Mouse (Mus musculus): ENCODE data around the gene Adgra1. TPM values are rescaled to one million over a fixed set of nuclear protein-coding genes. Genes with fewer than 3 reads are reported as not detected.

Gene Adgra1
- 0.50 and 1.3 TPM in 2 replicates for polyA plus RNA-seq (2015; fragmentation: Nextera tagmentation; extraction: Ambion mirVana)

- no peaks in the 10 kb centered on the region for H3K4me1 ChIP-seq (replicated peaks; ENCODE audit: insufficient read depth, low read length)
- 0% methylated on average over 27 of the region's 27 CpGs for WGBS
- H3K9me3 ChIP-seq (replicated peaks; ENCODE audit: low read length) = no peaks in the 10 kb centered on the region
- H3K4me2 ChIP-seq (ENCODE audit: low read length) = peak within 1 kb of the TSS; percentile 37
- H3K27me3 ChIP-seq (ENCODE audit: insufficient read depth, low read length) = 0 out of 2 replicates have a peak, but pooled peaks cover 9% of the 10 kb centered on the region
- no peak within 1 kb of the TSS for H3K27ac ChIP-seq
- H3K36me3 ChIP-seq (ENCODE audit: insufficient read depth, low read length) = no peaks in the 10 kb centered on the region
- H3K9ac ChIP-seq (ENCODE audit: low read depth, low read length) = no peak within 1 kb of the TSS
- DNase-seq (ENCODE audit: low spot score) = peak; percentile 82
- H3K4me3 ChIP-seq (replicated peaks; ENCODE audit: low read depth, low read length) = no peak within 1 kb of the TSS
- no peak; the same call in 1 of the 2 replicates for TF ChIP-seq CTCF (IDR thresholded peaks at IDR 0.05; ENCODE audit: low read depth)
- no peak; the same call in 1 of the 2 replicates for ATAC-seq (replicated peaks; ENCODE audit: low FRiP score, low read depth)
Observed at GRCm38 (mm10) chr7:139834036-139834435, at the start of gene Adgra1. Gene Adgra1, plus strand, starts transcription at chr7:139834174.

DNA sequence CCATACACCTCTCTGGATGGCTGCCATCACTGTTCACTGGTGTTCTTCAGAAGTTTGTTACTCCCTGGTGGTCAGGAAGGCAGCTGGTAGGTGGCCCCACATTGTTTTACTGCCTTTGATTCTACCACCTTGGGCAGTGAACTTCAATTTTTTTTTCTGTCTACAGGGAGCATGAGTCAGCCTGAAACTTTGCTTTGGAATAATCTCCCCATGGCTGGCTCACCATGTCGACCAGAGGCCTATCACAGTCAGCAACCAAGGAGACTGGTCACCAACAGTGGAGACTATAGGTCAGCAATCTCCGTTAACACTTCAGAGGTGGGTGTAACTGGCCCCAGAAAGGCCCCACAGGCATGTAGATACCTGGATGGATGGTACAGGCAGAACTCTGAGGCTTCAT, 46.6 kb upstream of the Adgra1 start:
- no peak for TF ChIP-seq CTCF (IDR thresholded peaks at IDR 0.05; ENCODE audit: low read depth)
- H3K9ac ChIP-seq (ENCODE audit: low read depth, low read length) = no peak overlapping the region
- 75% methylated on average over 2 of the region's 2 CpGs for WGBS
- H3K4me3 ChIP-seq (replicated peaks; ENCODE audit: low read depth, low read length) = no peak overlapping the region
- H3K4me1 ChIP-seq (replicated peaks; ENCODE audit: insufficient read depth, low read length) = 0 out of 2 replicates have a peak, but pooled peaks cover 2% of the 10 kb centered on the region
- no peak for DNase-seq (ENCODE audit: low spot score)
- H3K4me2 ChIP-seq (ENCODE audit: low read length) = no peak overlapping the region
- no peaks in the 10 kb centered on the region for H3K27me3 ChIP-seq (ENCODE audit: insufficient read depth, low read length)
- no peaks in the 10 kb centered on the region for H3K9me3 ChIP-seq (replicated peaks; ENCODE audit: low read length)
- no peak overlapping the region for H3K27ac ChIP-seq
- ATAC-seq (replicated peaks; ENCODE audit: low FRiP score, low read depth) = no peak
- H3K36me3 ChIP-seq (ENCODE audit: insufficient read depth, low read length) = no peaks in the 10 kb centered on the region

DNA sequence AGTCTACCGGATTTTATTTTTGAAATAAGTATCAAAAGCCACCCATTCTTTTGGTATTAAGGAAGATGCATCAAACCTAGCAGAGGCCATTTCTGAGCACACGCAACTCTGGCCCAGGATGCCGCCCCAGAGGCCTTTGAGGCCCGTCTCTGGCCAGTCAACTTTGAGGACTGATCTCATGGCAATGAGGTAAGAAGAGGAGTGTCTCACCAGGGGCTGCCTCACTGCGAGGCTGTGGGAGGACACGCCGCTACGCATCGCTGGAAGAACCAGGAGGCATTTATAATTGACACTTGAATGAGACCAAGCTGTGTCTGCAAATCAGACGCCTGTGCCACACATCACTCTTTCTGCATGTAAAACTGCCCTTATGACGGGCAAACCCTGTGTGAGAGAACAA, 45.0 kb upstream of the Adgra1 start:
- no peak for TF ChIP-seq CTCF (IDR thresholded peaks at IDR 0.05; ENCODE audit: low read depth)
- no peaks in the 10 kb centered on the region for H3K9me3 ChIP-seq (replicated peaks; ENCODE audit: low read length)
- H3K27me3 ChIP-seq (ENCODE audit: insufficient read depth, low read length) = no peaks in the 10 kb centered on the region
- 45% methylated on average over 11 of the region's 11 CpGs for WGBS
- H3K27ac ChIP-seq = no peak overlapping the region
- DNase-seq (ENCODE audit: low spot score) = peak; percentile 40
- 0 out of 2 replicates have a peak, but pooled peaks have one; percentile 46 for ATAC-seq (replicated peaks; ENCODE audit: low FRiP score, low read depth)
- no peak overlapping the region for H3K4me3 ChIP-seq (replicated peaks; ENCODE audit: low read depth, low read length)
- 0 out of 2 replicates have a peak, but pooled peaks cover 2% of the 10 kb centered on the region for H3K4me1 ChIP-seq (replicated peaks; ENCODE audit: insufficient read depth, low read length)
- H3K36me3 ChIP-seq (ENCODE audit: insufficient read depth, low read length) = no peaks in the 10 kb centered on the region
- H3K4me2 ChIP-seq (ENCODE audit: low read length) = no peak overlapping the region
- no peak overlapping the region for H3K9ac ChIP-seq (ENCODE audit: low read depth, low read length)

GRCm38 (mm10) chr7:139789718-139790117, 44.3 kb upstream of the Adgra1 start:
- 61% methylated on average over 4 of the region's 4 CpGs for WGBS
- no peak for ATAC-seq (replicated peaks; ENCODE audit: low FRiP score, low read depth)
- TF ChIP-seq CTCF (IDR thresholded peaks at IDR 0.05; ENCODE audit: low read depth) = no peak
- Histone ChIP-seq H3K4me1 (replicated peaks; ENCODE audit: insufficient read depth, low read length) (0 out of 2 replicates have a peak, but pooled peaks cover 2% of the 10 kb centered on the region), H3K4me3 (replicated peaks; ENCODE audit: low read depth, low read length) (no peak overlapping the region), H3K9me3 (replicated peaks; ENCODE audit: low read length) (no peaks in the 10 kb centered on the region), H3K36me3 (ENCODE audit: insufficient read depth, low read length) (no peaks in the 10 kb centered on the region), H3K27ac (no peak overlapping the region), H3K4me2 (ENCODE audit: low read length) (no peak overlapping the region), H3K9ac (ENCODE audit: low read depth, low read length) (no peak overlapping the region), H3K27me3 (ENCODE audit: insufficient read depth, low read length) (no peaks in the 10 kb centered on the region)
- DNase-seq (ENCODE audit: low spot score) = no peak

- Histone ChIP-seq H3K27me3 (ENCODE audit: insufficient read depth, low read length) (no peaks in the 10 kb centered on the region), H3K4me2 (ENCODE audit: low read length) (no peak overlapping the region), H3K4me1 (replicated peaks; ENCODE audit: insufficient read depth, low read length) (0 out of 2 replicates have a peak, but pooled peaks cover 2% of the 10 kb centered on the region), H3K36me3 (ENCODE audit: insufficient read depth, low read length) (no peaks in the 10 kb centered on the region), H3K27ac (no peak overlapping the region), H3K4me3 (replicated peaks; ENCODE audit: low read depth, low read length) (no peak overlapping the region), H3K9me3 (replicated peaks; ENCODE audit: low read length) (no peaks in the 10 kb centered on the region), H3K9ac (ENCODE audit: low read depth, low read length) (no peak overlapping the region)
- no peak for TF ChIP-seq CTCF (IDR thresholded peaks at IDR 0.05; ENCODE audit: low read depth)
- 74% methylated on average over 9 of the region's 9 CpGs for WGBS
- no peak for DNase-seq (ENCODE audit: low spot score)
- ATAC-seq (replicated peaks; ENCODE audit: low FRiP score, low read depth) = no peak
Observed at GRCm38 (mm10) chr7:139791601-139792000, 42.4 kb upstream of the Adgra1 start.

DNA sequence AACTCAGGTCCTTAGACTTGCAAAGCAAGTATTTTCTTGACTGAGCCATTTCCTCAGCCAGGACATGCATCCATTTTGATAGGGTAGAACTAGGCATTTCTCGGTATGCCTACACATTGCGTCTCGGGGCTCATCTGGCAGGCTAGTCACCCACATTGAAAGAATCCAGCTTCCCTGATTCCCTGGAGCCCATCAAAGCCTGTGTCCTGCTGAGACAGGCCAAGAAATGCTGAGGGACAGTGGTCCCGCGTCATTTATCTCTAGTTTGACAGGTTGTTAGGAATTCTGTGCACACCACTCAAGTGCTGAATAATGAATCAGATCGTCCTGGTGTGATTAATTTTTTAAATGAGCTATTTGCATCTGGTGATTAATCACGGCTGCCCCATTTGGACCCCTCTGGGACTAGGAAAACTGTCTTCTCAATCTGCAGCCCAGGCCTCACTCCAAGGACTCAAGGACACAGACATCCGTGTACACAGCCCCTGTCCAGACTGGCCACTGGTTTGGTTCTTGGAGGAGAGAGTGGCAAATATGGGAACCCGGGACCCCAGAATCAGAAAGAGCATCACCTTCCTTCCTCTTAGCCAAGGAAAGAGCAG, 38.9 kb upstream of the Adgra1 start:
- Histone ChIP-seq H3K27ac (no peak overlapping the region), H3K27me3 (ENCODE audit: insufficient read depth, low read length) (no peaks in the 10 kb centered on the region), H3K4me1 (replicated peaks; ENCODE audit: insufficient read depth, low read length) (no peaks in the 10 kb centered on the region), H3K4me2 (ENCODE audit: low read length) (no peak overlapping the region), H3K36me3 (ENCODE audit: insufficient read depth, low read length) (no peaks in the 10 kb centered on the region), H3K9ac (ENCODE audit: low read depth, low read length) (no peak overlapping the region), H3K4me3 (replicated peaks; ENCODE audit: low read depth, low read length) (no peak overlapping the region), H3K9me3 (replicated peaks; ENCODE audit: low read length) (no peaks in the 10 kb centered on the region)
- DNase-seq (ENCODE audit: low spot score) (no peak), ATAC-seq (replicated peaks; ENCODE audit: low FRiP score, low read depth) (no peak)
- TF ChIP-seq CTCF (IDR thresholded peaks at IDR 0.05; ENCODE audit: low read depth) = no peak
- WGBS = 79% methylated on average over 9 of the region's 9 CpGs

Measured in kidney, postnatal 0 days (tissue).